Mouse (Mus musculus) gastrocnemius, postnatal 14 days (tissue): ENCODE measurements around the gene Tmc3. TPM values are rescaled to one million over a fixed set of nuclear protein-coding genes. Genes with fewer than 3 reads are reported as not detected.
A peak's percentile ranks its signal among the peaks of the same experiment; 100 is the strongest.

Experiments
- DNase-seq: peaks from one replicate; pipeline ENCODE4 v3.0.0; 2021; ENCODE audit warnings: mixed read lengths
- intact Hi-C: fragments of 180-260 bp; cut with DNase I; formaldehyde crosslinking; loops from one replicate; pipeline ENCODE4 v1.15.1; 2025; ENCODE audit warnings: low total_unique reads
- total RNA-seq, 2 experiments: library from RNA; stranded (reverse); gene quantifications; 2 replicates each; pipeline ENCODE4 v1.2.3; 2021

Tmc3 gene
- total RNA-seq, 2 experiments from 2014 or later: 0.20 to 0.35 TPM

DNA sequence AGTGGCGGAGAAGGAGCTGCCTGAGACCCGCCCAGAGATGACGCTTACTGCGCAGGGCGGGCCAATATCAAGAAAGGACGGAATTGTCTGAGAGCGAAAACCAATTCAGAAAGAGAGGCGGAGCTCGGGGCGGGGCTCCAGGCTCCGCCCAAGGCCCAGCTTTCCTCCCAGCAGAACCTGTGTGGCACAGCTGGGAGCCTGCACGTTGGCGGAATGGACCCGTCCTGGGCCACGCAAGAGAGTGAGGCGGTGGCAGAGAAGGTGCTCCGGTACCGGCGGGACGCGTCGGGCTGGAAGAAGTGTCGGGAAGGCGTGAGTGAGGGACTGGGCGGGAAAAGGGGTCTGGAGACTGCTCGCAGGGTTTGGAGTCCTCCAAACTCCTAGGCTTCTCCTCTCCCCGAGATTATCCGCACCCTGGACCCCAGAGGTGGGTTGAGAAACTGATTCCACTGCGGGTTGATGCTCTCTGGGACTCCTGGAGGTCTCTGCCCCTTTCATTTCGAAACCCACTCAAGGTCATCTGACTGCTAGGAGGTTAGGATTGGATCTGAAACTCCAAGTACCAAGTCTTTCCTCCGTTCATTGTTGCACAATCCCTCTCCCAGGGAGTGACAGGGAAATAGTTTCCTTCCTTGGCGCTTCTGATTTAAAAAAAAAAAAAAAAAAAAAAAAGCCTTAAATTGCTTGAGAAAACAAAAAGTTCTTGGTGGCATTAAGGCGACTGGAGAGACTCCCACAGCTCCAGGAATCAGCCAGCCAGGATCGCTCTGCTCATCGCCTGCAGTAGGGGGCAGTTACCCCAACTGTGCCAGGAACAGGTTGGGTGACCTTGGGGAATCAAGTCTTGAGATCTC lies 47.3 kb downstream of the Tmc3 start, which contains the start of gene Stard5:
Gene Stard5 (plus strand): TSS at position 132 of the 854 bp plus-strand sequence.
- intact Hi-C loops: no loop called here
- DNase-seq: peak; percentile 91

GRCm38 (mm10) chr7:83632682-83633120 lies 48.0 kb downstream of the Tmc3 start:
- intact Hi-C loops: no loop called here
- no peak for DNase-seq

GRCm38 (mm10) chr7:83633856-83634255 lies 49.1 kb downstream of the Tmc3 start:
- intact Hi-C loops: no loop called here
- no peak for DNase-seq

GRCm38 (mm10) chr7:83635726-83636125 lies 51.0 kb downstream of the Tmc3 start:
- intact Hi-C loops: no loop called here
- DNase-seq: no peak

DNA sequence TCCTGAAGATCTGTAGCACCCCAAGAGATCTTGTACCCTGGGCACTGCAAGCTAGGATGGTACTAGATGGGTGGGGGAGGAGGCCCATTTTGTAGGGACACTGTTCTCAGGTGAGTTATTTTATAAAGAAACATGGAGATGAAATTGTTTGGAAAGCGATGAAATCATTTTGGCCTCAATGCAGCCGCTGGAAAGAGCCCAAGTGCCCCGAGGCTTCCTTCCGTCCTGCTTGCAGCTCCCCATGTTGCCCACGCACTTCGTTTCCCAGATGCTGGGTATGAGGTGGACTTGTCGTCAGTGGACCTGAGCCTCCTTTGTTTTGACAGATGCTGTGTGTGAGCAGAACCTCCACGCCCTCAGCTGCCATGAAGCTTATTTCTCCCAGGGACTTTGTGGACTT lies 51.7 kb downstream of the Tmc3 start:
- intact Hi-C loops: no loop called here

GRCm38 (mm10) chr7:83637781-83638583 lies 53.3 kb downstream of the Tmc3 start:
- intact Hi-C loops: no loop called here
- DNase-seq: no peak

More for the DNA sequence above, 51.7 kb downstream of the Tmc3 start:
- no peak for DNase-seq

- no peak for DNase-seq
- intact Hi-C loops: no loop called here
Observed at GRCm38 (mm10) chr7:83639084-83639483, 54.4 kb downstream of the Tmc3 start.

DNA sequence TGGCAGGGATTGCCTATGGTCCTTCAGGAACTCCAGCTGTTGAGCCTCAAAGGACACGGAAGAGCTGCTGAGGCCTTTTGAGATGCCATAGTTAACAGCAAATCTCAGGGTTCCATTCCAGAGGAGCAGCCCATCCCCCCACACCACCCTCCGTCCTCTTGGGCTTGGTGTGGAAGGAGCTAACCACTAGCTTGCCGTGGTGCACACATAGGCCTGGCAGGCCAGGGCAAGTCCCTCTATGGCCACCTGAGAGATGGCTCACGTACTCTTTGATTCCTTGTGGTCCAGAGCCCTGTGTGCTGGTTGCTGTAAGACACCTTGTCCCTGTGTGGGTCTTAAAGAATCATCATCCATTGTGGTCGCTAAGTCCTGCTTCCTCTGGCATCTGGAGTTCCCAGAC lies 55.9 kb downstream of the Tmc3 start:
- intact Hi-C loops: no loop called here
- DNase-seq: no peak

GRCm38 (mm10) chr7:83641163-83641562 lies 56.4 kb downstream of the Tmc3 start:
- intact Hi-C loops: no loop called here

DNA sequence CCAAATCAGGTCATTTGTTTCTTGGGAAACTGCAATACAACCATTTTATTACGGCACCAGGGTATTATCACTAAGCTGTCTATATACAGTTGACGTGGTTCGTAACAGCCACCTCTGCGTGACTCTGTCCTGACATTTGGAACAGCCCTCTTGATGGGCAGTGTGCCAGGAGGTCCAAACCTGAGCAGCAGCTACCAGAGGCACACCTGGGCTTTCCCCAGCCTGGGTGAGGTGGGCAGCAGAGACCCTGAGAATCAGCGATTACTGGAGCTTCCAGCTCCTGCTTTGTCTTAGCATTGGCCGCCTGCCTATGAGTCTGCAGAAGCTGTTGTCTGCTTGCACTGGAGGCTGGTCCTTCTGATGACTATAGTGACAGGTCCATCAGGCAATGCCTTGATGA lies 58.9 kb downstream of the Tmc3 start:
- DNase-seq: no peak
- intact Hi-C loops: no loop called here

More at GRCm38 (mm10) chr7:83641163-83641562, 56.4 kb downstream of the Tmc3 start:
- no peak for DNase-seq

DNA sequence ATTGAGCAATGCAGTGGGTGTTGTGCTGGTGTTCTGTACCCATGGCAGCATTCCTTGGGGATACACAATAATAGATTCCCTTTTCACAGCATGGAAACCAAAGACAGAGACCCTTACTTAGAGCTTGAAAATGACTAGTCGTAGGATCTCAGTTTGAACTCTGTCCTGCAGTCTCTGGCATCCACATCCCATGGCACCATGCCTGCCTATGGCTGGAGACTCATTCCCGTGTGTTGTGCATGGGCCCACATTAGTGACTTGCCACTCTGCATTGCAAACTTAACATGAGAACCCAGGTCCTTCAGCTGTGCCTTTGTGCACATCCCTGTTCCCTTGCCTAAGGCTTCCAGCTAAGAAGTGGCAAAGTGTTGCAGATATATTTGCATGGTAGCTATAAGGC lies 60.0 kb downstream of the Tmc3 start:
- no peak for DNase-seq
- intact Hi-C loops: no loop called here

GRCm38 (mm10) chr7:83645476-83645875 lies 60.7 kb downstream of the Tmc3 start:
- intact Hi-C loops: no loop called here
- no peak for DNase-seq

GRCm38 (mm10) chr7:83648807-83649206 lies 64.1 kb downstream of the Tmc3 start:
- DNase-seq: no peak
- intact Hi-C loops: no loop called here

DNA sequence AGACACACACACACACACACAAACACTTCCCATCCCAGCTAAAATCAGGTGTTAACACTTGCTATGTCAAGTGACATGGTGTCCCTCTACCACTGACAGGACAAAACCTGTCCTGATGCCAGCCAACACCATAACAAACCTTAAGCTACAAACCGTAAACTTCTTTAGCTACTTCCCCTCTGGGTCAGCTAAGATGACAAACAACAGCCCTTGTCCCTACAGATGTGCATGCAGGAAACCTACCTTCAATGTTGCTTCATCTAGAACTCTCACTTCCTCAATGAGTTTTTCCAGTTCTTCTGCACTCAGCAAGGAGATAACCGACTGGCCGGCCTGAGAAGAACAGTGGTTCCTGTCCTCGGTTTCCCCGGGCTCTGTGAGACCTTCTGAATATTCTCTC lies 65.9 kb downstream of the Tmc3 start:
- no peak for DNase-seq
- intact Hi-C loops: no loop called here

GRCm38 (mm10) chr7:83652498-83652897 lies 67.8 kb downstream of the Tmc3 start:
- no peak for DNase-seq
- intact Hi-C loops: no loop called here

GRCm38 (mm10) chr7:83653605-83654051 lies 68.9 kb downstream of the Tmc3 start:
- intact Hi-C loops: no loop called here
- DNase-seq: no peak

- intact Hi-C loops: no loop called here
- DNase-seq: no peak
Observed at GRCm38 (mm10) chr7:83654196-83654595, 69.5 kb downstream of the Tmc3 start.

GRCm38 (mm10) chr7:83654938-83655630 lies 70.4 kb downstream of the Tmc3 start:
- intact Hi-C loops: no loop called here
- DNase-seq: peak; percentile 19

GRCm38 (mm10) chr7:83658716-83659115 lies 74.0 kb downstream of the Tmc3 start:
- DNase-seq: no peak
- intact Hi-C loops: no loop called here
